Mouse (Mus musculus) B cell, adult 67 days (primary cell): ENCODE measurements around the gene Vmn2r31. TPM values are rescaled to one million over a fixed set of nuclear protein-coding genes. Genes with fewer than 3 reads are reported as not detected.

ENCODE experiments used
- total RNA-seq, 2 experiments: library from RNA; stranded (reverse); gene quantifications; 4 replicates each; pipeline ENCODE4 v1.2.4; 2023

Gene Vmn2r31
- not detected for total RNA-seq

GRCm38 (mm10) chr7:7399603-7400002, at the start of gene Vmn2r31:
TSS of gene Vmn2r31 (minus strand) at chr7:7399703.

GRCm38 (mm10) chr7:7374431-7374830, 25.1 kb downstream of the Vmn2r31 start, which contains the start of gene Gm45783:
TSS of gene Gm45783 (minus strand) at chr7:7374573.

GRCm38 (mm10) chr7:7337509-7337908, 62.0 kb downstream of the Vmn2r31 start, which contains the start of gene Vmn2r30:
TSS of gene Vmn2r30 (minus strand) at chr7:7337609.

Other genes starting within 250 kb of the Vmn2r31 start
- 1 to 10 TPM; 3.0 to 3.5 TPM for gene Zfp418, start 228.4 kb downstream of the Vmn2r31 start, total RNA-seq
- 1 to 10 TPM; 3.3 to 3.9 TPM for gene Zfp772, start 189.7 kb downstream of the Vmn2r31 start, total RNA-seq
- not detected for gene Vmn2r29, start 152.4 kb downstream of the Vmn2r31 start, total RNA-seq
- under 1 TPM; 0.27 to 0.93 TPM for gene Gm45844, start 121.4 kb downstream of the Vmn2r31 start, total RNA-seq
- 10 to 100 TPM; 51.8 to 53.7 TPM for gene Clcn4, start 98.9 kb downstream of the Vmn2r31 start, total RNA-seq
- not detected for gene Vmn2r30, start 62.1 kb downstream of the Vmn2r31 start, total RNA-seq
- gene Gm45783, start 25.1 kb downstream of the Vmn2r31 start, total RNA-seq, result not detected
- not detected for gene Vmn2r32, start 80.3 kb upstream of the Vmn2r31 start, total RNA-seq
- gene Vmn2r33, start 167.1 kb upstream of the Vmn2r31 start, total RNA-seq, result not detected